Mouse (Mus musculus): Measurements from ENCODE around the gene Nedd9. TPM values are rescaled to one million over a fixed set of nuclear protein-coding genes. Genes with fewer than 3 reads are reported as not detected.
A peak's percentile ranks its signal among the peaks of the same experiment; 100 is the strongest.

Nedd9 gene
- 49.2 and 60.8 TPM in 2 replicates for polyA plus RNA-seq (2012; rRNA removed)

GRCm38 (mm10) chr13:41486606-41487408 lies at the start of gene Nedd9:
TSS of gene Nedd9 (minus strand) at chr13:41487362.
- Histone ChIP-seq H3K4me3 (replicated peaks; ENCODE audit: extremely low read depth, low read depth, low read length) (peak within 1 kb of the TSS; percentile 69), H3K4me1 (ENCODE audit: control insufficient read depth, insufficient read depth, low read length) (peaks cover 10% of the 10 kb centered on the region)
- 37% methylated on average over 15 of the region's 15 CpGs for WGBS
- no peak for TF ChIP-seq CTCF (IDR thresholded peaks at IDR 0.05; ENCODE audit: insufficient read depth, low read length)
- TF ChIP-seq POLR2A (IDR thresholded peaks at IDR 0.05; ENCODE audit: borderline replicate concordance, extremely low read depth, low read depth, low read length) = peak; percentile 67; the same call in 1 of the 2 replicates
- DNase-seq = peak; percentile 48

GRCm38 (mm10) chr13:41532625-41533024 lies 45.5 kb upstream of the Nedd9 start:
- WGBS = 56% methylated on average over 5 of the region's 5 CpGs
- no peak overlapping the region for H3K4me3 ChIP-seq (replicated peaks; ENCODE audit: extremely low read depth, low read depth, low read length)
- TF ChIP-seq CTCF (IDR thresholded peaks at IDR 0.05; ENCODE audit: insufficient read depth, low read length) (no peak), POLR2A (IDR thresholded peaks at IDR 0.05; ENCODE audit: borderline replicate concordance, extremely low read depth, low read depth, low read length) (no peak)
- H3K4me1 ChIP-seq (ENCODE audit: control insufficient read depth, insufficient read depth, low read length) = no peaks in the 10 kb centered on the region
- no peak for DNase-seq

- DNase-seq = no peak
- H3K4me1 ChIP-seq (ENCODE audit: control insufficient read depth, insufficient read depth, low read length) = no peaks in the 10 kb centered on the region
- no peak overlapping the region for H3K4me3 ChIP-seq (replicated peaks; ENCODE audit: extremely low read depth, low read depth, low read length)
- no peak for TF ChIP-seq CTCF (IDR thresholded peaks at IDR 0.05; ENCODE audit: insufficient read depth, low read length)
- no peak for TF ChIP-seq POLR2A (IDR thresholded peaks at IDR 0.05; ENCODE audit: borderline replicate concordance, extremely low read depth, low read depth, low read length)
These were observed 43.2 kb upstream of the Nedd9 start for GRCm38 (mm10) chr13:41530326-41530725.

GRCm38 (mm10) chr13:41524208-41524607 lies 37.0 kb upstream of the Nedd9 start:
- no peak overlapping the region for H3K4me3 ChIP-seq (replicated peaks; ENCODE audit: extremely low read depth, low read depth, low read length)
- TF ChIP-seq POLR2A (IDR thresholded peaks at IDR 0.05; ENCODE audit: borderline replicate concordance, extremely low read depth, low read depth, low read length) (no peak), CTCF (IDR thresholded peaks at IDR 0.05; ENCODE audit: insufficient read depth, low read length) (no peak)
- 96% methylated on average over 11 of the region's 11 CpGs for WGBS

GRCm38 (mm10) chr13:41521296-41521695 lies 34.1 kb upstream of the Nedd9 start:
- Histone ChIP-seq H3K4me1 (ENCODE audit: control insufficient read depth, insufficient read depth, low read length) (peaks cover 17% of the 10 kb centered on the region), H3K4me3 (replicated peaks; ENCODE audit: extremely low read depth, low read depth, low read length) (no peak overlapping the region)
- no peak for DNase-seq
- TF ChIP-seq POLR2A (IDR thresholded peaks at IDR 0.05; ENCODE audit: borderline replicate concordance, extremely low read depth, low read depth, low read length) (no peak), CTCF (IDR thresholded peaks at IDR 0.05; ENCODE audit: insufficient read depth, low read length) (no peak)
- 66% methylated on average over 4 of the region's 4 CpGs for WGBS

More at GRCm38 (mm10) chr13:41524208-41524607, 37.0 kb upstream of the Nedd9 start:
- H3K4me1 ChIP-seq (ENCODE audit: control insufficient read depth, insufficient read depth, low read length) = peaks cover 9% of the 10 kb centered on the region
- DNase-seq = no peak

GRCm38 (mm10) chr13:41520549-41521161 lies 33.5 kb upstream of the Nedd9 start:
- no peak for DNase-seq

GRCm38 (mm10) chr13:41519792-41520191 lies 32.6 kb upstream of the Nedd9 start:
- H3K4me3 ChIP-seq (replicated peaks; ENCODE audit: extremely low read depth, low read depth, low read length) = no peak overlapping the region
- H3K4me1 ChIP-seq (ENCODE audit: control insufficient read depth, insufficient read depth, low read length) = peaks cover 17% of the 10 kb centered on the region
- DNase-seq = no peak
- 66% methylated on average over 4 of the region's 4 CpGs for WGBS
- TF ChIP-seq CTCF (IDR thresholded peaks at IDR 0.05; ENCODE audit: insufficient read depth, low read length) (no peak), POLR2A (IDR thresholded peaks at IDR 0.05; ENCODE audit: borderline replicate concordance, extremely low read depth, low read depth, low read length) (no peak)

More at GRCm38 (mm10) chr13:41520549-41521161, 33.5 kb upstream of the Nedd9 start:
- Histone ChIP-seq H3K4me1 (ENCODE audit: control insufficient read depth, insufficient read depth, low read length) (peaks cover 17% of the 10 kb centered on the region), H3K4me3 (replicated peaks; ENCODE audit: extremely low read depth, low read depth, low read length) (no peak overlapping the region)
- 54% methylated on average over 5 of the region's 5 CpGs for WGBS
- TF ChIP-seq POLR2A (IDR thresholded peaks at IDR 0.05; ENCODE audit: borderline replicate concordance, extremely low read depth, low read depth, low read length) = no peak
- TF ChIP-seq CTCF (IDR thresholded peaks at IDR 0.05; ENCODE audit: insufficient read depth, low read length) = no peak

- WGBS = 51% methylated on average over 4 of the region's 4 CpGs
- Histone ChIP-seq H3K4me3 (replicated peaks; ENCODE audit: extremely low read depth, low read depth, low read length) (no peak overlapping the region), H3K4me1 (ENCODE audit: control insufficient read depth, insufficient read depth, low read length) (peaks cover 17% of the 10 kb centered on the region)
- no peak for DNase-seq
- TF ChIP-seq CTCF (IDR thresholded peaks at IDR 0.05; ENCODE audit: insufficient read depth, low read length) (no peak), POLR2A (IDR thresholded peaks at IDR 0.05; ENCODE audit: borderline replicate concordance, extremely low read depth, low read depth, low read length) (no peak)
These were observed 30.0 kb upstream of the Nedd9 start for GRCm38 (mm10) chr13:41517193-41517592.

- H3K4me3 ChIP-seq (replicated peaks; ENCODE audit: extremely low read depth, low read depth, low read length) = no peak overlapping the region
- TF ChIP-seq POLR2A (IDR thresholded peaks at IDR 0.05; ENCODE audit: borderline replicate concordance, extremely low read depth, low read depth, low read length) = no peak
- TF ChIP-seq CTCF (IDR thresholded peaks at IDR 0.05; ENCODE audit: insufficient read depth, low read length) = no peak
- peaks cover 22% of the 10 kb centered on the region for H3K4me1 ChIP-seq (ENCODE audit: control insufficient read depth, insufficient read depth, low read length)
- no peak for DNase-seq
- WGBS = 71% methylated on average over 4 of the region's 4 CpGs
These were observed 28.6 kb upstream of the Nedd9 start for GRCm38 (mm10) chr13:41515749-41516148.

All from lung, adult 2 months (tissue).